Mouse (Mus musculus): ENCODE measurements around the gene Dusp27. TPM values are rescaled to one million over a fixed set of nuclear protein-coding genes. Genes with fewer than 3 reads are reported as not detected.

The Dusp27 gene
- polyA plus RNA-seq, 1 experiment from 2014 or later = 38.2 TPM

- Histone ChIP-seq H3K27ac (no peak overlapping the region), H3K36me3 (no peaks in the 10 kb centered on the region), H3K9me3 (no peaks in the 10 kb centered on the region), H3K27me3 (ENCODE audit: insufficient read depth, poor library complexity, severe bottlenecking) (no peaks in the 10 kb centered on the region), H3K4me1 (no peaks in the 10 kb centered on the region), H3K4me3 (no peak overlapping the region)
- WGBS = 80% methylated on average over 6 of the region's 6 CpGs
- DNase-seq (ENCODE audit: low spot score) = no peak
Measured at GRCm38 (mm10) chr1:166077052-166077735, 50.5 kb downstream of the Dusp27 start.

DNA sequence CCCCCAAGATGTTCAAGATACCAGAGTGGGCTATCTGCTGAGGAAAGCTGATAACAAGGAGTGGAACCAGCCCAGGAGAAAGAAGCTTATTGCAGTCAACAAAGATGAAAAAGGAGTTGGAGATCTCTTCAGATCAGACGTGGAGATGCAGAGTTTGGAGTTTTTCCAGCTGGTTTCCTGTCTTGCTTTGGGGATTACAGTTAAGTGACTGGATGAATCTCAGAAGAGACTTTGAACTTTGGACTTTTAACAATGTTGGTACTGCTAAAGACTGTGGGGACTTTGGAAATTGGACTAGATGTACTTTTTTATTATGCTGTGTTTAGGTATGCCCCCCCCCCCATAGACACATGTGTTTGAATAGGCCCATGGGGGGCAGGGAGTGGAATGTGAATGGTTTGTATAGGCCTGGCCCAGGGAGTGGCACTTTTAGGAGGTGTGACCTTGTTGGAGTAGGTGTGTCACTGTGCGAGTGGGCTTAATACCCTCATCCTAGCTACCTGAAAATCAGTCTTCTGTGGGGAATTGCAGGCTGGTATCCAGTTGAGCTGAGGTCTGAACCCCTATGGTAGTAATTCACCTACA lies 59.8 kb downstream of the Dusp27 start:
- 0 out of 2 replicates have a peak, but pooled peaks cover 4% of the 10 kb centered on the region for H3K9me3 ChIP-seq
- H3K27ac ChIP-seq = no peak overlapping the region
- H3K27me3 ChIP-seq (ENCODE audit: insufficient read depth, poor library complexity, severe bottlenecking) = no peaks in the 10 kb centered on the region
- WGBS = 79% methylated on average over 2 of the region's 2 CpGs
- no peak for DNase-seq (ENCODE audit: low spot score)
- H3K36me3 ChIP-seq = no peaks in the 10 kb centered on the region
- H3K4me3 ChIP-seq = no peak overlapping the region
- H3K4me1 ChIP-seq = no peaks in the 10 kb centered on the region

DNA sequence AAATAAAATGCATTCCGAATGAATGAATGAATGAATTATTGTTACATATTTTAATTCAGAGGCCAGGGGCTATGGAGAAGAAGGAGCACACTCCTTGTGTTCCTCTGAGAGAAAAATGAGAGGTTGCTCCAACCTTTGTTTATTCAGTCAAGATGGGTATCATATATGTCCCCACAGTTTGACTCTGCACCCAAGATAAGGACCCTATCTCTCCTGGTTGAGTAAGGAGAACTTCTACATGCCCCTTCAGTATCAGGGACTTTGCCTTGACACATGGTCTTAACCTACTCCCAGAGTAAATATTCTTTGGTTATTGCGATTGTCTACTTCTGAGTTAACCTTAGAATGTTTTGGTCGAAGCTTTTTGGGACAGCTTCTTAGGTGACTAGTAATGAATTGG lies 63.9 kb downstream of the Dusp27 start:
- WGBS = 92% methylated on average over 3 of the region's 3 CpGs
- no peaks in the 10 kb centered on the region for H3K4me1 ChIP-seq
- no peaks in the 10 kb centered on the region for H3K9me3 ChIP-seq
- H3K4me3 ChIP-seq = no peak overlapping the region
- H3K27ac ChIP-seq = no peak overlapping the region
- H3K27me3 ChIP-seq (ENCODE audit: insufficient read depth, poor library complexity, severe bottlenecking) = no peaks in the 10 kb centered on the region
- DNase-seq (ENCODE audit: low spot score) = no peak
- H3K36me3 ChIP-seq = no peaks in the 10 kb centered on the region

DNA sequence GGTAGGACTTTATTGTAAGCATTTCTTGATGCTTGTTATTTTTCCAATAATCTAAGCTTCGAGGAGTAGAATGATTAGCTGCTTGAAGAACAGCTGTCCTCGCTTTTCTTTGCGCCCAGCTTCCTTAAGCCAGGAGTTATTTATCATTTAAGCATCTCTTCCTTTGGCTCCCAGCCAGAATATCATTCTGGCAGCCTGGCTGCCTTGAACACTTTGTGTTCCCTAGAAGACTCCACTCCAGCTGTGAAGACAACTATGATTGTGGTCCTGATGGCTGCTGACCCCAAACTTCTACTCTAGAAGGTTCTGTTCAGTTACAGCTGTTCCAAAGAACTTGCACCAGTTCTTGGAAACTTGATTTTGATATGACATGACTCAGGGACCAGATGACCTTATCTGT lies 66.2 kb downstream of the Dusp27 start:
- Histone ChIP-seq H3K27ac (no peak overlapping the region), H3K36me3 (no peaks in the 10 kb centered on the region), H3K4me1 (no peaks in the 10 kb centered on the region), H3K9me3 (no peaks in the 10 kb centered on the region), H3K27me3 (ENCODE audit: insufficient read depth, poor library complexity, severe bottlenecking) (no peaks in the 10 kb centered on the region), H3K4me3 (no peak overlapping the region)
- WGBS = 81% methylated on average over 3 of the region's 3 CpGs
- no peak for DNase-seq (ENCODE audit: low spot score)

DNA sequence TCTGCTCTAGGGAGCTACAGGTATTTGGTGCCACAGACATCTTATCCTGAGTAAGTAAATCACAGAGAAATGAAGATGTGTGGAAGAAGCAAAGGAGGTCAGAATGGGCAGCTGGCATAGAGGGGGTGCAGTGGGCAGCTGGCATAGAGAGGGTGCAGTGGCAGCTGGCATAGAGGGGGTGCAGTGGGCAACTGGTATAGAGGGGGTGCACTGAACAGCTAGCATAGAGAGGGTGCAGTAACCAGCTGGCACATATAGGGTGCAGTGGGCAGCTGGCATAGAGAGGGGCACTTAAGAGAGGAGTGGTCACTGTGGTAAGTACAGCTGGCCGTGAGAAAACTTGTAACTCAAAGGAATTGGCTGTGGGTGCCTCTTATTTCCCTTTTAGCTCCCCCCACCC lies 67.3 kb downstream of the Dusp27 start:
- 64% methylated on average over 1 of the region's 1 CpGs for WGBS
- Histone ChIP-seq H3K27me3 (ENCODE audit: insufficient read depth, poor library complexity, severe bottlenecking) (no peaks in the 10 kb centered on the region), H3K9me3 (no peaks in the 10 kb centered on the region), H3K27ac (no peak overlapping the region), H3K36me3 (no peaks in the 10 kb centered on the region), H3K4me1 (peaks cover 4% of the 10 kb centered on the region; the same call in 1 of the 2 replicates), H3K4me3 (no peak overlapping the region)
- DNase-seq (ENCODE audit: low spot score) = no peak

GRCm38 (mm10) chr1:166056098-166056756 lies 71.5 kb downstream of the Dusp27 start:
- H3K4me1 ChIP-seq = peaks cover 11% of the 10 kb centered on the region; the same call in 1 of the 2 replicates
- H3K4me3 ChIP-seq = no peak overlapping the region
- 49% methylated on average over 9 of the region's 9 CpGs for WGBS
- H3K27ac ChIP-seq = no peak overlapping the region
- H3K36me3 ChIP-seq = no peaks in the 10 kb centered on the region
- no peaks in the 10 kb centered on the region for H3K27me3 ChIP-seq (ENCODE audit: insufficient read depth, poor library complexity, severe bottlenecking)
- H3K9me3 ChIP-seq = no peaks in the 10 kb centered on the region
- no peak for DNase-seq (ENCODE audit: low spot score)

- Histone ChIP-seq H3K4me1 (peaks cover 20% of the 10 kb centered on the region), H3K27me3 (ENCODE audit: insufficient read depth, poor library complexity, severe bottlenecking) (peaks cover 9% of the 10 kb centered on the region; the same call in 1 of the 2 replicates), H3K36me3 (no peaks in the 10 kb centered on the region), H3K9me3 (no peaks in the 10 kb centered on the region), H3K27ac (peak overlapping the region; percentile 32; the same call in 1 of the 2 replicates), H3K4me3 (no peak overlapping the region)
- WGBS = 29% methylated on average over 10 of the region's 10 CpGs
- DNase-seq (ENCODE audit: low spot score) = no peak
Measured at GRCm38 (mm10) chr1:166053285-166053955, 74.3 kb downstream of the Dusp27 start.

GRCm38 (mm10) chr1:166049046-166049827 lies 78.5 kb downstream of the Dusp27 start:
- Histone ChIP-seq H3K9me3 (no peaks in the 10 kb centered on the region), H3K27me3 (ENCODE audit: insufficient read depth, poor library complexity, severe bottlenecking) (peaks cover 22% of the 10 kb centered on the region), H3K4me1 (peaks cover 48% of the 10 kb centered on the region), H3K4me3 (peak overlapping the region; percentile 65), H3K36me3 (no peaks in the 10 kb centered on the region), H3K27ac (peak overlapping the region; percentile 52; the same call in 1 of the 2 replicates)
- DNase-seq (ENCODE audit: low spot score) = no peak
- WGBS = 16% methylated on average over 11 of the region's 11 CpGs

- H3K4me3 ChIP-seq = peak overlapping the region; percentile 65
- H3K27ac ChIP-seq = peak overlapping the region; percentile 59
- no peaks in the 10 kb centered on the region for H3K36me3 ChIP-seq
- peaks cover 22% of the 10 kb centered on the region for H3K27me3 ChIP-seq (ENCODE audit: insufficient read depth, poor library complexity, severe bottlenecking)
- H3K4me1 ChIP-seq = peaks cover 52% of the 10 kb centered on the region
- no peaks in the 10 kb centered on the region for H3K9me3 ChIP-seq
- WGBS = 1% methylated on average over 23 of the region's 23 CpGs
- no peak for DNase-seq (ENCODE audit: low spot score)
Measured at GRCm38 (mm10) chr1:166048230-166048911, 79.4 kb downstream of the Dusp27 start.

Measured in heart, embryonic 10.5 days (tissue).